Mouse (Mus musculus) kidney, embryonic 16.5 days (tissue): Measurements from ENCODE around the gene Cyp4f40. TPM values are rescaled to one million over a fixed set of nuclear protein-coding genes. Genes with fewer than 3 reads are reported as not detected.
A peak's percentile ranks its signal among the peaks of the same experiment; 100 is the strongest.

Experiments used
- ATAC-seq: fragments of 200-750 bp; cut with Nextera tagmentation; 2 replicates; pipeline ENCODE4 v1.8.0; 2017; ENCODE audit warnings: moderate TSS enrichment; ENCODE audit not compliant: low FRiP score, low TSS enrichment
- H3K27ac ChIP-seq: fragments of 300-500 bp; sonication (generic); 2 replicates; pipeline ENCODE4 v1.5.1; 2014; ENCODE audit warnings: low read length
- H3K27me3 ChIP-seq: fragments of 300-500 bp; sonication (generic); 2 replicates; pipeline ENCODE4 v1.6.1; 2014; ENCODE audit warnings: low read length, control low read depth, mixed read lengths; ENCODE audit not compliant: insufficient read depth
- H3K36me3 ChIP-seq: fragments of 300-500 bp; sonication (generic); 2 replicates; pipeline ENCODE4 v1.6.1; 2014; ENCODE audit warnings: low read length, control low read depth, mixed read lengths; ENCODE audit not compliant: insufficient read depth
- H3K4me1 ChIP-seq: fragments of 300-500 bp; sonication (generic); 2 replicates; pipeline ENCODE4 v1.6.1; 2014; ENCODE audit warnings: low read length, control low read depth, mixed read lengths; ENCODE audit not compliant: insufficient read depth
- H3K4me2 ChIP-seq: fragments of 300-500 bp; sonication (generic); replicated peaks from 2 replicates; pipeline ENCODE4 v1.6.1; 2014; ENCODE audit warnings: low read depth, low read length
- H3K4me3 ChIP-seq: fragments of 300-500 bp; sonication (generic); 2 replicates; pipeline ENCODE4 v1.5.1; 2014; ENCODE audit warnings: mild to moderate bottlenecking, low read length
- H3K9ac ChIP-seq: fragments of 300-500 bp; sonication (generic); replicated peaks from 2 replicates; pipeline ENCODE4 v1.6.1; 2014; ENCODE audit warnings: low read length
- H3K9me3 ChIP-seq: fragments of 300-500 bp; sonication (generic); 2 replicates; pipeline ENCODE4 v1.6.1; 2016; ENCODE audit warnings: low read length, control low read depth
- WGBS: fragments of 180-500 bp; shearing (Covaris S2); extraction: QIAGEN DNeasy Blood & Tissue Kit; methylation state at CpG from one replicate; pipeline ENCODE4 v1.1.7; 2014; 5-methylcytosine and 5-hydroxymethylcytosine counted together
- polyA plus RNA-seq: library from polyadenylated mRNA; unstranded; fragments of >200 nt; fragmentation: Nextera tagmentation; extraction: Ambion mirVana; gene quantifications from 2 replicates; pipeline ENCODE4 v1.2.1, GENCODE M21; 2015

Cyp4f40 gene
- polyA plus RNA-seq, 1 experiment from 2014 or later = not detected

DNA sequence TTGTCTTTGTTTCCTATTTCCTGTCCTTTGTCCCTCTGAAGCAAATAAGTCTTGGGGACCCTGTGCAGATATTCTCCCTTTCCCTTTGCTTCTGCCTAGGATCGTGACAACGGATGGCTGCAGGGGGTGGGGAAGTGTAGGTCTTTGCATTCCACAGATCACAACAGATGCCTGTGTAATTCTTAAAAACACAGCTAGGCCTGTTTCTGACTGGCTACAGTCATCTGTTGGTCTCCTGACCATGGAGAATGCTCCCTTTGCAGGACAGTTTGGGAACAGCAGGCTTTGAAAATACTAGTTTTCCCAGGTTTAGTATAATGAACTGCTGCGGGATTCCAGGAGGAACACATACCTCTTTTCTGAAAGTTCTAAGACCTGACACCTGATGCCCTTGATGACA is 22.4 kb upstream of the Cyp4f40 start:
- WGBS = 64% methylated on average over 3 of the region's 3 CpGs

DNA sequence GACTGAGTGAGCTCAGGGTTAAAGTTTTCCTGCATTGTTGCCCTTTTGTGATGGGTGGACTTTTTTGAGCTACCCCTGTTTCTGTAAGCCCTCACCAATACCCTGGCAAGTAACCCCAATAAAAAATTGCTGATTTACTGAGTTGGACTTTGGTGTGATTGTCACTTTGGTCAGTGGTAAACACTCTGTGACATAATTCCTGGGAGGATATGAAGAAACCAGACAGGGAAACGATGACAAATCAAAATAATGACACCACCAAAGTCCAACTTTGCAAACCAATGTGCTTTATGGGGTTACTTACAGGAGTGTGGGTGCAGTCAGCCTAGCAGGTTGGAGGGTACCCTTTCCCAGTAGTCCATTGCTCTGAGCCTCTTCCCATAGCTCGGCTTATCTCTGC is 21.5 kb upstream of the Cyp4f40 start:
- no peak overlapping the region for H3K4me3 ChIP-seq
- WGBS = 89% methylated on average over 2 of the region's 2 CpGs
- no peak overlapping the region for H3K9ac ChIP-seq
- H3K4me1 ChIP-seq = 0 out of 2 replicates have a peak, but pooled peaks cover 4% of the 10 kb centered on the region
- no peaks in the 10 kb centered on the region for H3K36me3 ChIP-seq
- H3K9me3 ChIP-seq = no peaks in the 10 kb centered on the region
- H3K27ac ChIP-seq = no peak overlapping the region
- H3K27me3 ChIP-seq = no peaks in the 10 kb centered on the region
- H3K4me2 ChIP-seq = no peak overlapping the region
- ATAC-seq = no peak

More for the DNA sequence above, 22.4 kb upstream of the Cyp4f40 start:
- Histone ChIP-seq H3K4me1 (0 out of 2 replicates have a peak, but pooled peaks cover 4% of the 10 kb centered on the region), H3K36me3 (no peaks in the 10 kb centered on the region), H3K27me3 (no peaks in the 10 kb centered on the region), H3K9ac (no peak overlapping the region), H3K9me3 (no peaks in the 10 kb centered on the region), H3K4me2 (no peak overlapping the region), H3K27ac (no peak overlapping the region), H3K4me3 (no peak overlapping the region)
- ATAC-seq = no peak

GRCm38 (mm10) chr17:32646631-32647030 is 12.1 kb upstream of the Cyp4f40 start:
- no peak overlapping the region for H3K9ac ChIP-seq
- WGBS = 77% methylated on average over 4 of the region's 4 CpGs
- ATAC-seq = no peak

DNA sequence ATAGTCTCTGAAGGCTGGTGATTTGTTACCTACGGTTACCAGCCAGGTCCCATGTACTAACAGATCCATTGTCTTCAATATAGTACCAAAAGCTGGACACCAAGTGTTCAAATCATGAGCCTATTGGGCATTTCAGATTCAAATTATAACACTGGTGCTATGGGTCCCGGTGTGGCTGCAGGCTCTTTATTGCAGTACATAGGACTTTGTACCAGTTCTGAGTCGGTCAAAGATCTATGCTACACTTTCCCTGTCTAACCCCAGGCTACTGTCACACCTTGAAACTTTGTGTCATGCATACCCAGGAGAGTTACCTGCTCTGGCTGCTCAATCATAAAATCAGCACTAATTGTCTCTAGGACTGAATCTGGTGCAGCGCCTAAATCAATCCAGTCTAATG is 4.8 kb upstream of the Cyp4f40 start:
- Histone ChIP-seq H3K27me3 (no peaks in the 10 kb centered on the region), H3K27ac (no peak overlapping the region), H3K4me3 (no peak overlapping the region), H3K9me3 (no peaks in the 10 kb centered on the region), H3K4me1 (no peaks in the 10 kb centered on the region), H3K9ac (no peak overlapping the region), H3K4me2 (no peak overlapping the region), H3K36me3 (no peaks in the 10 kb centered on the region)
- no peak for ATAC-seq
- 88% methylated on average over 4 of the region's 4 CpGs for WGBS

More at GRCm38 (mm10) chr17:32646631-32647030, 12.1 kb upstream of the Cyp4f40 start:
- H3K4me2 ChIP-seq = no peak overlapping the region
- no peaks in the 10 kb centered on the region for H3K27me3 ChIP-seq
- H3K9me3 ChIP-seq = no peaks in the 10 kb centered on the region
- no peaks in the 10 kb centered on the region for H3K36me3 ChIP-seq
- no peaks in the 10 kb centered on the region for H3K4me1 ChIP-seq
- no peak overlapping the region for H3K27ac ChIP-seq
- H3K4me3 ChIP-seq = no peak overlapping the region

DNA sequence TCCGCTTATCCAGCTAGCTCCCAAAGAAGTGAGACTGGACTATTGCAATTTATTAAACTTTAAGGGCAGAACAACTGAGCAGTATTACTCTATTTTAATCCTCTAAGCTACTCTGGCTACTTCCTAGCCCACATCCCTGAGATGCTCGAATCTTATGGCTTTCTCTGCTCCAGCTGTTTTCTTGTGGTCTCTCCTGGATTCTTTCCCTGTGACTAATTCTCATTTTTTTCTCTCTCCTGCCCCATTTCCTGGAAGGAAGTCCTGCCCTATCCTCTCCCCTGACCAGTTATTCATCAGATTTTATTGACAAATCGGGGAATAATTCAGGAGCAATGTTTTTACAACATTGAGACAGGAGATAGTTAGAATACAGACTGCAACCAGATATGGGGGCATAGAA is 1.7 kb upstream of the Cyp4f40 start:
- Histone ChIP-seq H3K4me2 (no peak overlapping the region), H3K36me3 (no peaks in the 10 kb centered on the region), H3K9ac (no peak overlapping the region), H3K27ac (no peak overlapping the region), H3K4me1 (no peaks in the 10 kb centered on the region), H3K27me3 (no peaks in the 10 kb centered on the region), H3K9me3 (no peaks in the 10 kb centered on the region), H3K4me3 (no peak overlapping the region)
- 75% methylated on average over 3 of the region's 3 CpGs for WGBS
- no peak for ATAC-seq

DNA sequence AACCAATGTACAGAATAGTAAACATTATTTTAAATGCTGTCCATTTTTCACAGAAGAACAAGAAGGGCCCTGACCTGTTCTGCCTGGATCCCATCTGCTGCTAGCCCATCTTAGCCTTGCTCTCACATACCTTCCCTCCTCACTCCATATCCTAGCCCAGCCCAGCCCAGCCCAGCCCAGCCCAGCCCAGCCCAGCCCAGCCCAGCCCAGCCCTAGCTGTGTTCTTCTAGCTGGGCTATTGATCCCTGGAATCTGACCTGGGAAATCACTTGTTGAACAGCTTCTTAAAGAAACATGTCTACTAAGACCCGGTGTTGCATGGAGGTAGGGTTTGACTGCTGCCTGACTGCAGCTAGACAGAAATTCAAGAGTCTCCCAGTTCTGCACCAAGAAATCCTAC is 454 bp upstream of the Cyp4f40 start:
- no peak overlapping the region for H3K27ac ChIP-seq
- ATAC-seq = no peak
- H3K4me2 ChIP-seq = no peak overlapping the region
- no peaks in the 10 kb centered on the region for H3K36me3 ChIP-seq
- WGBS = 55% methylated on average over 1 of the region's 1 CpGs
- no peaks in the 10 kb centered on the region for H3K27me3 ChIP-seq
- no peaks in the 10 kb centered on the region for H3K4me1 ChIP-seq
- no peaks in the 10 kb centered on the region for H3K9me3 ChIP-seq
- no peak overlapping the region for H3K9ac ChIP-seq
- H3K4me3 ChIP-seq = no peak overlapping the region

- ATAC-seq = no peak
- no peaks in the 10 kb centered on the region for H3K9me3 ChIP-seq
- no peaks in the 10 kb centered on the region for H3K4me1 ChIP-seq
- H3K36me3 ChIP-seq = no peaks in the 10 kb centered on the region
- H3K27me3 ChIP-seq = no peaks in the 10 kb centered on the region
- no peak overlapping the region for H3K9ac ChIP-seq
- WGBS = 67% methylated on average over 7 of the region's 7 CpGs
- H3K4me3 ChIP-seq = no peak overlapping the region
- H3K27ac ChIP-seq = no peak overlapping the region
- no peak overlapping the region for H3K4me2 ChIP-seq
Measured at GRCm38 (mm10) chr17:32673976-32674375, 15.3 kb downstream of the Cyp4f40 start.

- Histone ChIP-seq H3K9me3 (no peaks in the 10 kb centered on the region), H3K4me2 (0 out of 2 replicates have a peak overlapping the region, but pooled peaks have one; percentile 17), H3K36me3 (no peaks in the 10 kb centered on the region), H3K4me1 (no peaks in the 10 kb centered on the region), H3K9ac (no peak overlapping the region), H3K27me3 (no peaks in the 10 kb centered on the region), H3K4me3 (no peak overlapping the region), H3K27ac (no peak overlapping the region)
- 44% methylated on average over 21 of the region's 21 CpGs for WGBS
- no peak for ATAC-seq
Measured at GRCm38 (mm10) chr17:32676040-32676635, 17.4 kb downstream of the Cyp4f40 start.

GRCm38 (mm10) chr17:32680404-32680803 is 21.7 kb downstream of the Cyp4f40 start:
- Histone ChIP-seq H3K27me3 (no peaks in the 10 kb centered on the region), H3K9me3 (no peaks in the 10 kb centered on the region), H3K4me2 (no peak overlapping the region), H3K36me3 (no peaks in the 10 kb centered on the region), H3K4me3 (no peak overlapping the region), H3K4me1 (no peaks in the 10 kb centered on the region), H3K27ac (no peak overlapping the region), H3K9ac (no peak overlapping the region)
- no peak for ATAC-seq
- WGBS = 14% methylated on average over 2 of the region's 2 CpGs

DNA sequence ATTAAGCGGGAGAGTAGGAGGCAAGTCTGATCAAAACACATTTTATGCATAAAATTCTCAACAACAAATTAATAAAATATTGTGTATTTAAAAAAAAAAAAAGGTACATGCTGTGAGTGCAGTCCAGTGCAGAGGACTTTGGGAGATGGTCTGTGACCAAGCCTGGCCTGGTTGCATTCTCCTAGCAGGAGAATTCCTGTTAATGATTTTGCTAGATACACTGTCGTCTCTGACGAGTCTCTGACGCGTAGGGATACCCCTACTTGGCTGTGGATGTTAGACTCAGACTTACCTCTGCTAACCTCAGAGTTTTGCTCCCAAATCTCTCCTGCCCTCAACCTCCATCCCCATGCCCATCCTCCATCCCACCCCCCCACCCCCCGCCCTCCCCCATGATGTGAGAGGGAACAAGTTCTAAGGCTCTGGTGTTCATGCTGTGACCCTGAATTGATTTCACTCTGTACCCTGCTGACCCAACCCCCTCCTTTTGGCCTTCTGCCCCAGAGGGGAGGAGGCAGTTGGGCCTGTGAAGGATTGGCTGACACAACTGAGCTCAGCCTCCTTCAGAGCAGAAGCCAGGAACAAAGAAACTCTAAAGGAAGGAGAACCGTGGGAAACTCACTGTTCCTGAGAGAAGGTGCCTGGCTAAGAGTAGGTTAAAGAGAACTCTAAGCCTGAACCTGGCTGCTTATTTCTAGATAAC is 26.5 kb downstream of the Cyp4f40 start, which contains the start of gene Cyp4f15:
Cyp4f15 (plus strand) TSS at position 580 of the 703 bp plus-strand sequence.
- no peaks in the 10 kb centered on the region for H3K36me3 ChIP-seq
- H3K9ac ChIP-seq = no peak within 1 kb of the TSS
- no peak within 1 kb of the TSS for H3K4me2 ChIP-seq
- H3K9me3 ChIP-seq = no peaks in the 10 kb centered on the region
- ATAC-seq = no peak
- H3K4me1 ChIP-seq = no peaks in the 10 kb centered on the region
- no peaks in the 10 kb centered on the region for H3K27me3 ChIP-seq
- H3K27ac ChIP-seq = no peak within 1 kb of the TSS
- no peak within 1 kb of the TSS for H3K4me3 ChIP-seq
- WGBS = 47% methylated on average over 7 of the region's 7 CpGs
